Mouse (Mus musculus): ENCODE measurements around the gene C3. TPM values are rescaled to one million over a fixed set of nuclear protein-coding genes. Genes with fewer than 3 reads are reported as not detected.

Gene C3
- polyA plus RNA-seq, 1 experiment from 2014 or later = 9.3 TPM

DNA sequence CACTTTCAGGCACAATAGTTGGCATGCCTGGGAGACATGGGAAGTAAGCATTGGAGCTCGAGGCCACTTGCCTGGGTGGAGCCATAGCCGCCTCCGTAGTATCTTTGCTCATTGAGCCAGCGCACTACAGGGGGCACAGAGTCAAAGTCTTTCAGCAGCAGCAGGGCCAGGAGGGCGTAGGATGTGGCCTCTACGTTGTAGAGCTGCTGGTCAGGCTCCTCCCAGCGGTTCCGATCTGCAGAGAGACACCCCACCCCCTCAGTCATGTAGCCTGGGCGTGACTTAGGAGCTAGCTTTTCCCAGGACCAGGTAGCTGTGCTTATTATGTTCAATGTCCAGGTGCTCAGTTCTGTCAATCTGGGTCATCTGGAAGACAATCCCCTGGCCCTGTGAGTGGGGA is 16.4 kb downstream of the C3 start:
- no peak for ATAC-seq (ENCODE audit: low FRiP score, low TSS enrichment)
- no peak for TF ChIP-seq EP300 (optimal IDR thresholded peaks at IDR 0.05)
- H3K27ac ChIP-seq (replicated peaks) = no peak overlapping the region
- H3K9me3 ChIP-seq (ENCODE audit: control insufficient read depth, low read length) = no peaks in the 10 kb centered on the region
- DNase-seq (ENCODE audit: low spot score) = no peak
- no peaks in the 10 kb centered on the region for H3K4me1 ChIP-seq (replicated peaks; ENCODE audit: control insufficient read depth, insufficient read depth)
- no peaks in the 10 kb centered on the region for H3K36me3 ChIP-seq (ENCODE audit: control insufficient read depth, insufficient read depth, low read length)
- 51% methylated on average over 9 of the region's 9 CpGs for WGBS
- H3K4me2 ChIP-seq (replicated peaks; ENCODE audit: low read depth) = no peak overlapping the region
- H3K27me3 ChIP-seq (ENCODE audit: control insufficient read depth, insufficient read depth, low read length) = no peaks in the 10 kb centered on the region
- H3K4me3 ChIP-seq (ENCODE audit: low read depth, low read length) = no peak overlapping the region
- no peak overlapping the region for H3K9ac ChIP-seq (ENCODE audit: low read length)

DNA sequence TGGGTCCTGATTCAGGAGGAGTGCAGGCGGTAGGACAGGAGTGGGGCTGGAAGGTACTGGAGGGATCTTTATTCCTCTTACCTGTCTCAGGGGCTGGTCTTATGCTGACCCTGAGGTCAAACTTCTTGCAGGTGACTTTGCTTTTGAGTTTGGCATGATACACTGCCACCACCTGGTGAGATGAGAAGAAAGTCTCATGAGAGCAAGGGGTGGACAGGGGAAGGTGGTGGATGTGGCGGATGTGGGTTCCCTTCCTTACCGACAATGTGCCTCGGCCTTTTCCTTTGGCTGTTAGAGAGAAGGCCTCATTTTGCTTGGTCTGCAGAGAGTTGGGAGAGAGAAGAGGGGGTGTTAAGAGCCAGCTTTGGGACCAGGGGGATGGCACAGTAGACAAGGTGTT is 18.6 kb downstream of the C3 start:
- 66% methylated on average over 4 of the region's 4 CpGs for WGBS
- no peak for ATAC-seq (ENCODE audit: low FRiP score, low TSS enrichment)
- no peaks in the 10 kb centered on the region for H3K36me3 ChIP-seq (ENCODE audit: control insufficient read depth, insufficient read depth, low read length)
- H3K9me3 ChIP-seq (ENCODE audit: control insufficient read depth, low read length) = no peaks in the 10 kb centered on the region
- no peak overlapping the region for H3K9ac ChIP-seq (ENCODE audit: low read length)
- no peaks in the 10 kb centered on the region for H3K4me1 ChIP-seq (replicated peaks; ENCODE audit: control insufficient read depth, insufficient read depth)
- no peak overlapping the region for H3K4me2 ChIP-seq (replicated peaks; ENCODE audit: low read depth)
- TF ChIP-seq CTCF (IDR thresholded peaks at IDR 0.05; ENCODE audit: low read depth) = peak; percentile 45
- TF ChIP-seq EP300 (optimal IDR thresholded peaks at IDR 0.05) = no peak
- DNase-seq (ENCODE audit: low spot score) = no peak
- H3K27ac ChIP-seq (replicated peaks) = no peak overlapping the region
- H3K27me3 ChIP-seq (ENCODE audit: control insufficient read depth, insufficient read depth, low read length) = no peaks in the 10 kb centered on the region
- no peak overlapping the region for H3K4me3 ChIP-seq (ENCODE audit: low read depth, low read length)

- DNase-seq (ENCODE audit: low spot score) = no peak
- TF ChIP-seq EP300 (optimal IDR thresholded peaks at IDR 0.05) (no peak), CTCF (IDR thresholded peaks at IDR 0.05; ENCODE audit: low read depth) (no peak)
- H3K4me3 ChIP-seq (ENCODE audit: low read depth, low read length) = no peak overlapping the region
- no peak overlapping the region for H3K4me2 ChIP-seq (replicated peaks; ENCODE audit: low read depth)
- WGBS = 63% methylated on average over 3 of the region's 3 CpGs
- no peaks in the 10 kb centered on the region for H3K4me1 ChIP-seq (replicated peaks; ENCODE audit: control insufficient read depth, insufficient read depth)
- no peak for ATAC-seq (ENCODE audit: low FRiP score, low TSS enrichment)
- no peaks in the 10 kb centered on the region for H3K36me3 ChIP-seq (ENCODE audit: control insufficient read depth, insufficient read depth, low read length)
- no peak overlapping the region for H3K9ac ChIP-seq (ENCODE audit: low read length)
- no peak overlapping the region for H3K27ac ChIP-seq (replicated peaks)
- H3K27me3 ChIP-seq (ENCODE audit: control insufficient read depth, insufficient read depth, low read length) = no peaks in the 10 kb centered on the region
- H3K9me3 ChIP-seq (ENCODE audit: control insufficient read depth, low read length) = no peaks in the 10 kb centered on the region
Observed at GRCm38 (mm10) chr17:57207938-57208337, 20.0 kb downstream of the C3 start.

DNA sequence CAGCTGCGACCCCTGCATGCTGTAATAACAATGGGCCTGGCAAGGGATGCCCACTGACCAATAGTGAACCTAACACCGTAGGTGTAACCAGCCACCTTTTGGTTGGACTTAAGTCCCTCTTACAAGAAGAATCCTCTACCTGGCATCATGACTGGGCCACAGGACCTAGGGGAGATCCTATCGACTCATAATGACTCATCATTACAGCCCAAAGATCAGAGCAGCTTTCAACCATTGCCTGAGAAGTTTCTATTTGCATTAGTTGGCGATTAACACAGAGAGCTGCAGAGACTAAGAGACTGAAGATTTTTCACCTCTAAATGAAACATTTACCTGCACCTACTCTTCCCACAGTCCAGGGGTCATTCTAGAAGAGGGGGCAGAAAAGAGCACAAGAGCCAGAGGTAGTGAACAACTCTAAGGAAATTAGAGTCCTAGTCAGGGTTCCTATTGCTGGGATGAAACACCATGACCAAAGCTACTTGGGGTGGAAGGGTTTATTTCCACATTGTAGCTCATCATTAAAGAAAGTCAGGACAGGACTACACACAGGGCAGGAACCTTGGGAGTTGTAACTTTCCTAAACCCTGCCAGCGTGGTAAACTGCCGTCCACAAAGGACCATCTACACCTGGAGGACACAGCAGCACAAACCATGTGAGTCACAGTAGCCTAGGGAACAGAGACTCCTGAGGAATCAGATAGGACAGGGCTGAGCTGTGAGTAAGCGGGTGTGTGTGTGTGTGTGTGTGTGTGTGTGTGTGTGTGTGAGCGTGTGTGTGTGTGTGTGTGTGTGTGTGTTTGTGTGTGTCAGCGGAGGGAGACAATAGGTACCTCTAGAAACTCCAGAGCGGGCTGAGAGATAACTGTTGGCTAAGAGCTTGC is 25.9 kb downstream of the C3 start:
- Histone ChIP-seq H3K36me3 (ENCODE audit: control insufficient read depth, insufficient read depth, low read length) (no peaks in the 10 kb centered on the region), H3K27ac (replicated peaks) (no peak overlapping the region), H3K4me2 (replicated peaks; ENCODE audit: low read depth) (no peak overlapping the region), H3K4me1 (replicated peaks; ENCODE audit: control insufficient read depth, insufficient read depth) (no peaks in the 10 kb centered on the region), H3K27me3 (ENCODE audit: control insufficient read depth, insufficient read depth, low read length) (no peaks in the 10 kb centered on the region), H3K4me3 (ENCODE audit: low read depth, low read length) (no peak overlapping the region), H3K9me3 (ENCODE audit: control insufficient read depth, low read length) (no peaks in the 10 kb centered on the region), H3K9ac (ENCODE audit: low read length) (no peak overlapping the region)
- WGBS = 52% methylated on average over 10 of the region's 10 CpGs
- DNase-seq (ENCODE audit: low spot score) (peak; percentile 42), ATAC-seq (ENCODE audit: low FRiP score, low TSS enrichment) (peak; percentile 84)
- TF ChIP-seq EP300 (optimal IDR thresholded peaks at IDR 0.05) = no peak
- no peak for TF ChIP-seq CTCF (IDR thresholded peaks at IDR 0.05; ENCODE audit: low read depth)

- H3K27ac ChIP-seq (replicated peaks) = no peak overlapping the region
- TF ChIP-seq CTCF (IDR thresholded peaks at IDR 0.05; ENCODE audit: low read depth) = no peak
- ATAC-seq (ENCODE audit: low FRiP score, low TSS enrichment) (no peak), DNase-seq (ENCODE audit: low spot score) (no peak)
- no peak overlapping the region for H3K4me2 ChIP-seq (replicated peaks; ENCODE audit: low read depth)
- H3K9ac ChIP-seq (ENCODE audit: low read length) = no peak overlapping the region
- no peaks in the 10 kb centered on the region for H3K27me3 ChIP-seq (ENCODE audit: control insufficient read depth, insufficient read depth, low read length)
- no peaks in the 10 kb centered on the region for H3K9me3 ChIP-seq (ENCODE audit: control insufficient read depth, low read length)
- no peaks in the 10 kb centered on the region for H3K4me1 ChIP-seq (replicated peaks; ENCODE audit: control insufficient read depth, insufficient read depth)
- H3K36me3 ChIP-seq (ENCODE audit: control insufficient read depth, insufficient read depth, low read length) = no peaks in the 10 kb centered on the region
- 85% methylated on average over 3 of the region's 3 CpGs for WGBS
- no peak overlapping the region for H3K4me3 ChIP-seq (ENCODE audit: low read depth, low read length)
Observed at GRCm38 (mm10) chr17:57198252-57198651, 29.7 kb downstream of the C3 start.

DNA sequence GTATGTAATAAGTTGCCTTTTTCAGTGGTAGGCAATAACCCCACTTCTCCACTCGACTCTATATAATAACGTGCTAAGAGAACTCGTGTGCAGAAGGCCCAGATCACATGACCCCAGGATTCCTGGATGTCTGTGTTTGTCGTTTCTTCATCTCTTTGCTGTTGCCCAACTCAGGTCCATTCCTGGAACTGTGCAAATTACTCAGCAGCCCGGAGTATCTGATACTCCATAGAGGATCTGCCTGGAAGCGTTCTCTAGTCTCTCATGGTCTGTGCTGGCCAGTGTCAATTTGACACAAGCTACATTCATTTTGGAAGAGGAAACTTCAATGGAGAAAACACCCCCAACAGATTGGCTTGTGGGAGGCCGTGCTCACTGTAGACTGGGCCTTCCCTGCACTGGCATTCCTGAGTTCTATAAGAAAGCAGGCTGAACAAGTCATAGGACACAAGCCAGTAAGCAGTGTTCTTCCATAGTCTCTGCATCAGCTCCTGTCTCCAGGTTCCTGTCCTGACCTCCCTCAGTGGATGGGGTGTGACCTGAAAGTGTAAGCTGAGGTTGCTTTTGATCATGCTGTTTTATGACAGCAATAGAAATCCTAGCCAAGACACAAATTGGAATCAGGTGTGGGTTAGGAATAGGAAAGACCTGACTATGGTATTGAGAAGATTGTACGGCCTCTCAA is 32.5 kb downstream of the C3 start:
- TF ChIP-seq EP300 (optimal IDR thresholded peaks at IDR 0.05) (no peak), CTCF (IDR thresholded peaks at IDR 0.05; ENCODE audit: low read depth) (no peak)
- Histone ChIP-seq H3K27me3 (ENCODE audit: control insufficient read depth, insufficient read depth, low read length) (no peaks in the 10 kb centered on the region), H3K36me3 (ENCODE audit: control insufficient read depth, insufficient read depth, low read length) (no peaks in the 10 kb centered on the region), H3K4me2 (replicated peaks; ENCODE audit: low read depth) (no peak overlapping the region), H3K4me3 (ENCODE audit: low read depth, low read length) (no peak overlapping the region), H3K27ac (replicated peaks) (no peak overlapping the region), H3K9ac (ENCODE audit: low read length) (no peak overlapping the region), H3K9me3 (ENCODE audit: control insufficient read depth, low read length) (no peaks in the 10 kb centered on the region), H3K4me1 (replicated peaks; ENCODE audit: control insufficient read depth, insufficient read depth) (no peaks in the 10 kb centered on the region)
- ATAC-seq (ENCODE audit: low FRiP score, low TSS enrichment) (no peak), DNase-seq (ENCODE audit: low spot score) (no peak)
- 76% methylated on average over 8 of the region's 8 CpGs for WGBS

All from stomach, postnatal 0 days (tissue).